Mouse (Mus musculus): ENCODE data around the gene Rpusd4.

GRCm38 (mm10) chr9:35238915-35239571 lies 28.6 kb upstream of the Rpusd4 start:
- TF ChIP-seq EP300 (IDR thresholded peaks at IDR 0.05; ENCODE audit: low read depth): no peak
- no peak for TF ChIP-seq CTCF (IDR thresholded peaks at IDR 0.05; ENCODE audit: low read depth)
